Mouse (Mus musculus) Muller cell, postnatal 12 days (primary cell): ENCODE data around the gene Abhd14a.
A peak's percentile ranks its signal among the peaks of the same experiment; 100 is the strongest.

Experiments used
- DNase-seq: peaks from one replicate; pipeline ENCODE4 v3.0.0-alpha.2; 2015; ENCODE audit errors: inconsistent ontology term

Gene Abhd14a

GRCm38 (mm10) chr9:106452821-106453220, 5.3 kb upstream of the Abhd14a start:
- no peak for DNase-seq

DNA sequence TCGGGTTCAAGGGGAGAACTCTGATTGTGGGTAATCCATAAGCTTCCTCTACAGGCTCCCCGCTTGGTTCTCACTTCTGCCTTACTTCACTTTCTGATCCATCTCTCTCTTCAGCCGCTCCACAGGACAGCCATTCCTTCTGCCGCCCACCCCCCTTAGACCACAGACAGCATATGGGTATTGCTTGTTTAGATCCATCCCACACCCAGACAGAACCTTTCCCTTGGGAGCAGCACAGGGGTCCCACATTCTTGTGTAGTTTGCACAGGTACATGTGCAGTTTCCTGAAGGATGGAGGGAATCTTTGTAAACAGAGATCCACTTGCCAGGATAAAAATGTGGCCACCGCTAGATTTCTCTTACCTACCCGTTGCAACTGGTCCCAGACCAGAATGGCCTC, 4.9 kb upstream of the Abhd14a start:
- DNase-seq = no peak

DNA sequence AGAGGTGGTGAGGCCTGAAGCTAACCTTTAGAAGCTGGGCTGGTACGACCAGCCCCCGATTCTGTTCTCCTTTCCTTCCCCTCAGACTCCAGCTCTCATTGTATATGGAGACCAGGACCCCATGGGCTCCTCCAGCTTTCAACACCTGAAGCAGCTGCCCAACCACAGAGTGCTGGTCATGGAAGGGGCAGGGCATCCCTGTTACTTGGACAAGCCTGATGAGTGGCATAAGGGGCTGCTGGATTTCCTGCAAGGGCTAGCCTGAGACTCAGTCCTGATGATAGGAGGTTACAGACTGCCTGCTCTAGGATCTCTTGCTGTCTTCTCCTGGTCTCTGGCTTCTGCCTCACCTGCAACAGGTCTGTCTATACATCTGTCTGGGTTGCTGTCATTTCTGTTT, 4.4 kb upstream of the Abhd14a start:
- no peak for DNase-seq

DNA sequence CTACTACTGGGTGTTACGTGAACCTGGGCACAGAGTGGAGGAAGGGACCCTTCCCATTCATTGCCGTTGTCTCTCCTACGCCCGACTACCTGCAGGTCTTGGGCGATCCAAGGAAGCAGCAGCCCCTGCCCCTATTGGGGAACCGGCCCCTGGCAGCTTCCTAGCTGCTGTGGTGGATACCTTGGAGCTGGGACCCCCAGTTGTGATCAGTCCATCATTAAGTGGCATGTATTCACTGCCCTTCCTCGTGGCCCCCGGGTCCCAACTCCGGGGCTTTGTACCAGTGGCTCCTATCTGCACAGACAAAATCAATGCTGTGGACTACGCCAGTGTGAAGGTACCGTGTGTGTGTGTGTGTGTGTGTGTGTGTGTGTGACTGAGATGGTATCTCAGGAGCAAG, 3.8 kb upstream of the Abhd14a start:
- no peak for DNase-seq

- DNase-seq = peak; percentile 70
These were observed 3.2 kb upstream of the Abhd14a start for GRCm38 (mm10) chr9:106450661-106451060.

DNA sequence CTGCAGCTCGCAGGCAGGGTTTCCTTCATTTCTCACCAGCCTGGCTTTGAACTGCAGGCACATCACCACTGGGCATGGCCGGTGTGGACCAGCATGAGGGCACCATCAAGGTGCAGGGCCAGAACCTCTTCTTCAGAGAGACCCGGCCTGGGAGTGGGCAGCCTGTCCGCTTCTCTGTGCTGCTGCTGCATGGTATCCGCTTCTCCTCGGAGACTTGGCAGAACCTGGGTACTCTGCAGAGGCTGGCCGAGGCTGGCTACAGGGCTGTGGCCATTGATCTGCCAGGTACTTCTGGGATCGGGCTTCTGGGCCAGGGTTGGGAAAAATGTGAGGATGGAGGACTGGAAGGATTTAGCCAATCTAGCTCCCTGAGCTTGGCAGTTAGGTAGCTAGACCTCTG, 2.5 kb upstream of the Abhd14a start:
- no peak for DNase-seq

- DNase-seq = peak; percentile 90
These were observed 1.1 kb upstream of the Abhd14a start for GRCm38 (mm10) chr9:106448498-106449031.

GRCm38 (mm10) chr9:106447951-106448350, 473 bp upstream of the Abhd14a start:
- DNase-seq = no peak

DNA sequence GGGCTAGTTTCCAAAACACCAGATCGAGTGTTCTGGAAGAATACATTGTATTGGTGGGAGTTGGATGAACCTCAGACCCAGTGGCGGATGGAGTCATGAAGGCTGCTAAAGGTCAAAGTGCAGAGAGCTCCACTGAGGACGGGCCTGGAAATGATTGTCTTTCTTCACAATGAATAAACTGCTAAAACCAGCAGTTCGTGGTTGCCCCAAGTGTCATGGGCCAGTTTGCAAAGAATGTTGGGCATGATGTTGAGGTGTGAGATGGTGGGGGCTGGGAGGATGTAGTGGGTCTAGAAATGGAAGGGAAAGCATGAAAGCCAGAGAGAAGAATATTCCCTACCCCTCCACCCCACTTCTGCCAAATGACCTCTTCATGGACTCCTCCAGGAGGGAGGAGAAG, 2.6 kb downstream of the Abhd14a start:
- no peak for DNase-seq

DNA sequence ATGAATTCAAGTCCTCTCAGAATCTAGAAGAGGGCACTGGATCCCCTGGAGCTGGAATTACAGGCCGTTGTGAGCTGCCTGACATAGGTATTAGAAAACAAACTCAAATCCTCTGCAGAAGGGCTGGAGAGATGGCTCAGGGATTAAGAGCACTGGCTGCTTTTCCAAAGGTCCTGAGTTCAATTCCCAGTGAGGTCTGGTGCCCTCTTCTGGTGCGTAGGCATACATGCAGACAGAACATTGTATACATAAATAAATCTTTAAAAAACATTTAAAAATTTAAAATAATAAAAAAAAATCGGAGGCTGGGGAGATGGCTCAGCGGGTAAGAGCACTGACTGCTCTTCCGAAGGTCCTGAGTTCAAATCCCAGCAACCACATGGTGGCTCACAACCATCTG, 4.8 kb downstream of the Abhd14a start:
- DNase-seq = no peak

GRCm38 (mm10) chr9:106436566-106436965, 10.9 kb downstream of the Abhd14a start:
- no peak for DNase-seq

DNA sequence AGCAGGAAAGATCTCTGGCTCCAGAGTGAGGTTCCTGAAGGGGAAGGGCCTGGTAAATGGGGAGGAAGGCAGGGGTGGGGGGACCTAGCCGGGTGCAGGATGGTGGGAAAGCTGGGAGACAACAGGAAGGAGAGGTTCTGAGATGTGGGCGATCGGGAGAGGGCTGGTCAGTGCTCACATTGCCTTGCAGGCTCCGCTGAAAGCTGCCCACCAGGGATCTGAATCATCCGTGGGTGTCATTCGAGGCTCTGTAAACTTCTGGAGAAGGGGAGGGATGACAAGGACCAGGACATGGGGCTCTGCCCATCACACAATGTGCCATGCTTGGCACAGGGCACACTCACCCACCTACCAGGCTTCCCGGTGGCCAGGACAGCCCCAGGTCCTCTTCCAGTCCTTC, 14.1 kb downstream of the Abhd14a start:
- DNase-seq = no peak

GRCm38 (mm10) chr9:106430015-106430264, 17.5 kb downstream of the Abhd14a start:
- no peak for DNase-seq

DNA sequence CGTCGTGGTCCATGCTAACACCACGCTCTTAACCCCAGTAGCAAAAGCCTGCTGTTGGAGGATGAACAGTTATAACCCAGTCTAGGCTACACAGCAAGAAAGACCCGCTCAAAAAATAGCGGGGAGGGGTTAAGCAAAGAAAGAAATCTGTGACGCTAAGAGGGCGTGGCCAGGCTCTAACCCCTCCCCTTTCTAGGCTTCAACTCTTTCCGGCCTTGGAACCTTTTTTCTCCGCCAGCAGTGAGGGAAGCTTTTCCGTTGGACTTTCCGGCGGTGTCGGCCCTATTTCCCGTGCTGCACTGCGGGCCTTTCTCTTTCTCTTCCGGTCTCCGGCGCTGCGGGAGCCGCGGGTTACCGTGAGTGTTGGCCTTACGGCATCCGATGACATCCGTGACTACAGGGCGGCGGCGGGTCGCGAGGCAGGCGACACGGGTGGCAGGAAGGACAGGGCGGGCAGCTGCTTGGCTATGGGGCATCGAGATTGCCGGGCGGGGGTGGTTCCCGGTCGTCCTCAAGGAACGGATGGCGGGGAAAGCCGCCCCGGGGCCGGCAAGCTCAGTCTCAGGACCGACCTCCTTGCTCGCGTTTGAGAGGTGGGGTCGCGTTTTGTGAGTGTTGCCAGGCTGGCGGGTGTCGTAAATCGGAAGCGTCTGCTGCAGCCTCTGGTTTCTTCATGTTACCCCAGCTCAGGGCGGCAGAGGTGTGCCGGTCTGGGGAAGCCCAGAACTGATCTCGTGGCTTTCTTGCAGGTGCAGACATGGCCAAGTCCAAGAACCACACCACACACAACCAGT, 18.1 kb downstream of the Abhd14a start, which contains the start of gene Rpl29:
Gene Rpl29, plus strand, starts transcription at position 234 of the 794 bp plus-strand sequence.
- peak; percentile 98 for DNase-seq

DNA sequence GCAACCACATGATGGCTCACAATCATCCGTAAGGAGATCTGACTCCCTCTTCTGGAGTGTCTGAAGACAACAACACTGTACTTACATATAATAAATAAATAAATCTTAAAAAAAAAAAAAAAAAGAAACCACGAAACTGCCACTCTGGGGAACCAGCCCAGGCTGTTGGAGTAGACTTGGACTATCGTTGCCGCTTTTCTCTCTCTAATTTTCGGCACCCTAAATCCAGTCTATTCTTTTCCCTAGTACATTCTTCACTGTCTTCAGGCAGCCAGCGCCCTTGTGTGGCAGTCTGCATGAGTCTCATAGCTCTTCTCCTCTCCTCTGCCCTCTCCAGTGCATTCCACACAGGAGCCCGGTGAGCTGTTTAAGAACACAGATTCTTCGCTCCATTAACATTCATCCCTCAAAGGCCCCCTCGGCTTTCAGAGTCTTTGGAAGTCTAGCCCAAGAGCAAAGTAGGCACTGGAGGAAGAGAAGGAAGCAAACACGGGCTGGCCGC, 18.7 kb downstream of the Abhd14a start:
- DNase-seq = no peak

DNA sequence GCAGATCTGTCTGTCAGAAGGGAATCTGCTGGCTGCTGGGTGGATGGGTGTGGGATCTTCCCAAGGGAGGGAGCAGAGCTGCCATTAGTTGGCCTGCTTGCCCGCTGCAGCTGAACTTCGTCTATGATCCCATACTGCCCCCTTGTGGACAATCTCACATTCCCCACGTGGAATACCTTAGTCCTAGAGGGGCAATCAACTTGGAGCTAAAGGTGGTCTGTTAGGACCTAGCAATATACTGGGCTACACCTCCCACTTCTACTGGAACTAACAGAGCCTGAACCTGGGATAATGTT, 25.7 kb downstream of the Abhd14a start:
- peak; percentile 74 for DNase-seq

- DNase-seq = no peak
These were observed 26.2 kb downstream of the Abhd14a start for GRCm38 (mm10) chr9:106421033-106421864.

GRCm38 (mm10) chr9:106420608-106421007, 26.9 kb downstream of the Abhd14a start:
- no peak for DNase-seq

GRCm38 (mm10) chr9:106417841-106418625, 29.4 kb downstream of the Abhd14a start:
- peak; percentile 92 for DNase-seq

DNA sequence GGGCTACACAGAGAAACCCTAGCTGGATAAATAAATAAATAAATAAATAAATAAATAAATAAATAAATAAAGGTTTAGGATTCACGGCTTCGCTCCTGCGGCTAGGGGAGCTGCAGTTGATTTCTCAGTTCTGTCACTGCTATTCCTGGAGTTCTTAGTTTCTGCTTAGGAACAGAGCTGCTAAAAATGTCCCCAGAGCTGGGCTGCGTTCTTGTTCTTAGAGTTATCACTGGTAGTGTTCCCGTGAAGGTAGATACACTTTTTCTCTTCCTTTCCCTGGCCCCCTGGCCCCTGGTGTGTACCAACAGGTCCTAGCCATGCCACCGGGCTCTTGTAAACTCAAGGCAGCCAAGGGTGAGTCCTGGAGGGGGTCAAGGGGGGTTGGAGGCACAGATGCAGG, 30.7 kb downstream of the Abhd14a start:
- DNase-seq = no peak

- DNase-seq = no peak
These were observed 33.9 kb downstream of the Abhd14a start for GRCm38 (mm10) chr9:106413606-106414005.

DNA sequence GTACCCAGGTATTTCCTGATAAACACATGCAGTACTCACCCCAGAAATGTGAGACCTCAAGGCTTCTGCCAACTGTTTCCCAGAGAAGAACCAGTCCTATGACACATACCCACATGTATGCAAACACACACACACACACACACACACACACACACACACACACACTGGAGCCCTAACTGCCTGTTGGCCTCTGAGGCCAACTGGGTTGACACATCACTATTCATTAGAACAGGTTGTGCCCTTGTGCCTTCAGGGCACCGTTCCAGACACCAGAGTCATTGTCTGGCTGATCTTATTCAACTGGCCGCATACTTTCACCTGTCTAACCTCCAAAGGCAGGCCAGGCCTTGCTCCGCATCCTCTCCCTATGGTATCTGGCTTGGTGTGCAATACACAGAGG, 35.3 kb downstream of the Abhd14a start:
- no peak for DNase-seq
